Mouse (Mus musculus) kidney, adult 2 months (tissue): Measurements from ENCODE around the gene Eif6. TPM values are rescaled to one million over a fixed set of nuclear protein-coding genes. Genes with fewer than 3 reads are reported as not detected.
"Not testable (repeated sequence)": the region's sequence is repeated elsewhere in the genome, so short reads cannot be mapped to it uniquely, and the experiment has no call there.

ENCODE experiments used
- DNase-seq: peaks from one replicate; pipeline ENCODE4 v3.0.0; 2021
- H3K27ac ChIP-seq: fragments of 200-500 bp; 2 replicates; pipeline ENCODE4 v1.5.1; 2012; ENCODE audit warnings: low read depth, low read length, control low read depth, inconsistent platforms; ENCODE audit not compliant: insufficient read depth
- H3K27me3 ChIP-seq: fragments of 200-500 bp; replicated peaks from 2 replicates; pipeline ENCODE4 v1.6.1; 2012; ENCODE audit warnings: mild to moderate bottlenecking, moderate library complexity, low read length, inconsistent platforms; ENCODE audit not compliant: control insufficient read depth, insufficient read depth
- H3K36me3 ChIP-seq: fragments of 200-500 bp; 2 replicates; pipeline ENCODE4 v1.6.1; 2012; ENCODE audit warnings: mild to moderate bottlenecking, moderate library complexity, low read length, inconsistent platforms; ENCODE audit not compliant: control insufficient read depth, insufficient read depth
- H3K4me1 ChIP-seq: fragments of 200-500 bp; 2 replicates; pipeline ENCODE4 v1.6.1; 2011; ENCODE audit warnings: low read length; ENCODE audit not compliant: control insufficient read depth, insufficient read depth
- H3K4me3 ChIP-seq: fragments of 200-500 bp; 2 replicates; pipeline ENCODE4 v1.5.1; 2011; ENCODE audit warnings: mild to moderate bottlenecking, low read depth, low read length, control low read depth; ENCODE audit not compliant: insufficient read depth
- CTCF ChIP-seq: fragments of 200-500 bp; conservative IDR thresholded peaks from 2 replicates; pipeline ENCODE4 v1.5.1; 2011; ENCODE audit warnings: low read depth, mild to moderate bottlenecking, control low read depth, low read length, moderate library complexity, mixed read lengths; ENCODE audit not compliant: insufficient read depth, insufficient read length
- POLR2A ChIP-seq: fragments of 200-500 bp; IDR thresholded peaks from one replicate; pipeline ENCODE4 v1.6.1; 2011; ENCODE audit warnings: low read depth, low read length, control low read depth
- WGBS: fragments of 180-500 bp; shearing (Covaris S2); methylation state at CpG from one replicate; pipeline ENCODE4 v1.1.7; 2018; 5-methylcytosine and 5-hydroxymethylcytosine counted together
- polyA plus RNA-seq: library from polyadenylated mRNA; depleted of rRNA; stranded (reverse); fragments of >200 nt; gene quantifications from 2 replicates; pipeline ENCODE4 v1.2.3, GENCODE M21; 2012

The Eif6 gene
- polyA plus RNA-seq, 1 experiment = 108 TPM

DNA sequence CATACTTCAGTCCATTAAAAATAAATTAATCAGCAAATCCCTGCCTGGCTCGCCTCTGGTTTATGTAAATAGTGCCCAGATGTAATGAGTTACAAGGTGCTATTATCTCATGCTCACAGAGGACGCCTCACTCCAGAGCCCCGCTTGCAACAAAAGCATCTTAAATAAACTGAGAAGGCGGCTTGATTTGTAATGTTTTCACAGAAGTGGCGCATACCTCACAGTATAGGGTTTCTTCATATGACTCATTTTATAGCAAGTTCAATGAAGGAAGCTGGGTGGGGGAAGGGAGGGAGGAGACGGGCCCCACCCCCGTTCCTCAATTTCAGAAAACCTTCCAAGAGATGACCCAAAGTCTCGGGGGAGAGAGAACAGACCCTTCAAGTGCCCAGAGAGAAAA lies 20.2 kb upstream of the Eif6 start:
- no peak for TF ChIP-seq POLR2A
- no peak for TF ChIP-seq CTCF
- Histone ChIP-seq H3K4me1 (no peaks in the 10 kb centered on the region), H3K27me3 (no peaks in the 10 kb centered on the region), H3K36me3 (0 out of 2 replicates have a peak, but pooled peaks cover 3% of the 10 kb centered on the region), H3K4me3 (no peak overlapping the region), H3K27ac (no peak overlapping the region)
- WGBS = 70% methylated on average over 8 of the region's 8 CpGs
- DNase-seq = no peak

DNA sequence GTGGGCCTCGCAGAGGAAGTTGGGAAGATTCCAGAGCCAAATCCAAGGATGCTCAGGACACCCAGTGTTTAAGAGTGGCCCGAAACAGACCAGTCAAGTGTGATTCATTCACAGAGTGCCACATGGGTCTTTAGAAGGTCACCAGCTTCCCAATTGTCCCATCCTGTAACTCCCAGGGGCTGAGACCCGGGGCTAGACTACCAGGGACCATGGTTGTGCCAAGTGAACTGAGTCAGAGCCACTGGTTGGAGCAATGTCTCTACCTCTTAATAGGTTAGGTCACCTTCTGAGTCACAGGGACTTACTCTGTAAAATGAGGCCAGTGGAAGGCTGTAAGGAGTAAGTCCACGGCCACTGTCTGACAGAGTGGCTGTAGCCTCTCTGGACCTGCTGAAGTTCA lies 12.2 kb upstream of the Eif6 start:
- H3K27ac ChIP-seq = no peak overlapping the region
- no peak overlapping the region for H3K4me3 ChIP-seq
- H3K4me1 ChIP-seq = no peaks in the 10 kb centered on the region
- TF ChIP-seq POLR2A (no peak), CTCF (no peak)
- DNase-seq = no peak
- H3K36me3 ChIP-seq = no peaks in the 10 kb centered on the region
- H3K27me3 ChIP-seq = no peaks in the 10 kb centered on the region
- WGBS = 79% methylated on average over 4 of the region's 4 CpGs

- TF ChIP-seq CTCF = no peak
- TF ChIP-seq POLR2A = no peak
- no peak for DNase-seq
- Histone ChIP-seq H3K36me3 (no peaks in the 10 kb centered on the region), H3K27me3 (no peaks in the 10 kb centered on the region), H3K4me1 (no peaks in the 10 kb centered on the region), H3K27ac (no peak overlapping the region), H3K4me3 (no peak overlapping the region)
- 68% methylated on average over 3 of the region's 3 CpGs for WGBS
Measured at GRCm38 (mm10) chr2:155837961-155838360, 11.2 kb upstream of the Eif6 start.

DNA sequence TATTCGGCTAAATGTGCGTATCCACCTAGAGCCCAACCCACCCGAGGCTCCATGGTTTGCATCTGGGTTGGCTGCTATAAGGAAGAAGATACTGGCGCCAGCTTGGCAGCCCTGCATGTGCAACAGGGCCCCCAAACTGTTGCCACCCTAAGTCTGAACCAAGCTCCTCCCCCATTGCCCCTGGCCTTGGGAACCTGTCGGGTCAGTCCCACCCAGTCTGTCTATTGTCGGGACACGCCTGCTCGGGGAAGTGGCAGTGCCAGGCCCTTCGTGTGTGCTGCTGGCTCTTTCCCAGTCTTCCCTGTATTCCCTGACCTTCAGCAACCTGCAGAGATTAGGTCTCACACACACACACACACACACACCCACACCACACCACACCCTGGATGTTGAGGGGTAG lies 8.0 kb upstream of the Eif6 start, which contains the start of gene Fam83c:
Gene Fam83c (minus strand): TSS at position 123 of the 400 bp plus-strand sequence.
- TF ChIP-seq POLR2A (no peak), CTCF (no peak)
- no peaks in the 10 kb centered on the region for H3K4me1 ChIP-seq
- WGBS = 59% methylated on average over 9 of the region's 9 CpGs
- H3K36me3 ChIP-seq = no peaks in the 10 kb centered on the region
- H3K4me3 ChIP-seq = no peak within 1 kb of the TSS
- H3K27me3 ChIP-seq = no peaks in the 10 kb centered on the region
- DNase-seq = no peak
- H3K27ac ChIP-seq = no peak within 1 kb of the TSS

GRCm38 (mm10) chr2:155832087-155832486 lies 5.4 kb upstream of the Eif6 start:
- H3K27me3 ChIP-seq = not testable (repeated sequence)
- WGBS = 70% methylated on average over 1 of the region's 1 CpGs

GRCm38 (mm10) chr2:155831302-155831701 lies 4.6 kb upstream of the Eif6 start:
- Histone ChIP-seq H3K4me3 (no peak overlapping the region), H3K36me3 (no peaks in the 10 kb centered on the region), H3K27me3 (no peaks in the 10 kb centered on the region), H3K27ac (no peak overlapping the region), H3K4me1 (no peaks in the 10 kb centered on the region; the same call in 1 of the 2 replicates)
- TF ChIP-seq CTCF (no peak), POLR2A (no peak)
- DNase-seq = no peak
- 57% methylated on average over 9 of the region's 9 CpGs for WGBS

More at GRCm38 (mm10) chr2:155832087-155832486, 5.4 kb upstream of the Eif6 start:
- not testable (repeated sequence) for DNase-seq, H3K36me3 ChIP-seq, H3K4me1 ChIP-seq, H3K4me3 ChIP-seq, H3K27ac ChIP-seq
- peak; percentile 39; the same call in 1 of the 2 replicates for TF ChIP-seq CTCF

DNA sequence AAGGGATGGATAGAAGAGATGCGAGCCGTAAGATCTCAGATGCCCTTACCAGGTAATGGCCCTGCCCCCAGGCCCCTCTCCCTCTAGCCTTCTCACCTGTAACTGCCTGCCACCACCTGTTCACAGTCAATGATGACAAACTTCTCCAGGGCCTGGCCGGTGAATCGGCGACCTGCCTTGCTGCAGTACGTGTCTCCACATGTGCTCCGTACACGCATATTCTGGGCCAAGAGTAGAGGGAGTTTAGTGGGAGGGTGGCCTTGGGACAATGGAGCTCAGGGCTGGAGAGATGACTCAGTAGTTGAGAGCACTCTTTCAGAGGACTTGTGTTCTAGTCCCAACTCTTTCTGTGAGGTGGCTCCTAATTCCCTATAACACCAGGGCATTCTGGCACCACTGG lies 4.1 kb upstream of the Eif6 start:
- H3K27me3 ChIP-seq = no peaks in the 10 kb centered on the region
- DNase-seq = no peak

More for the DNA sequence above, 4.1 kb upstream of the Eif6 start:
- 93% methylated on average over 8 of the region's 8 CpGs for WGBS
- Histone ChIP-seq H3K4me1 (no peaks in the 10 kb centered on the region; the same call in 1 of the 2 replicates), H3K4me3 (no peak overlapping the region), H3K36me3 (no peaks in the 10 kb centered on the region), H3K27ac (no peak overlapping the region)
- TF ChIP-seq POLR2A = no peak
- TF ChIP-seq CTCF = no peak
